ENCODE assay signal across 25 mouse cellular contexts in the genomic region with DNA sequence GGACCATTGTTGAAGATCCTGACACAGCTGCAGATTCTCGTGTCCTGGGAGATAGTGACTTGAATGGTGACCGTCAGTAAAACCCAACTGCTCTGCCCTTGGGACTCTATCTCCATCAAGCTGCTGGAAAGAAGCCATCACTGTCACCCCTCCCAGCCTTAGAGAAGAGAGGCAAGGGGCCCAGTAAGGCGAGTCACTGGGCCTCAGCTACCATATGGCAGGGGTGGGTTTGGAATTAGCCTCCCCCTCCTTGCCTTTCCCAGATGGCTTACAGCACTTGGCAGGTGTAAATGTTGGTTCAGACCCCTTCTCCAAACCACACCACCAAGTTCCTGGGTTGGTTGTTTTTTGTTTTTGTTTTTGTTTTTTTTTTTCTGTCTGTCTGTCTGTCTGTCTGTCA.
"Had no signal": no experiment of that assay in that cellular context is flagged by ENCODE, and none has a peak within 500 bp of the region (broad histone marks: within the 10 kb centered on the region; RNA-seq: fewer than 3 reads in every experiment).

No protein-coding gene starts in this region.

- H3K9ac ChIP-seq: embryonic facial prominence, embryonic 15.5 days; forebrain, embryonic 12.5 days; forebrain, embryonic 13.5 days; forebrain, embryonic 15.5 days; forebrain, postnatal 0 days had no signal

- H3K36me3 ChIP-seq: embryonic facial prominence, embryonic 10.5 days; embryonic facial prominence, embryonic 12.5 days; embryonic facial prominence, embryonic 13.5 days; embryonic facial prominence, embryonic 15.5 days; forebrain, embryonic 12.5 days; forebrain, embryonic 15.5 days; heart, embryonic 10.5 days had no signal

- H3K4me2 ChIP-seq: embryonic facial prominence, embryonic 15.5 days; forebrain, embryonic 13.5 days; forebrain, embryonic 15.5 days had no signal

- ATAC-seq: forebrain, embryonic 13.5 days; forebrain, embryonic 15.5 days; forebrain, embryonic 16.5 days; forebrain, postnatal 0 days had no signal

- H3K27me3 ChIP-seq: embryonic facial prominence, embryonic 12.5 days had no signal

- H3K27ac ChIP-seq: embryonic facial prominence, embryonic 13.5 days; embryonic facial prominence, embryonic 15.5 days; forebrain, embryonic 13.5 days; forebrain, embryonic 15.5 days; gastrocnemius, adult 2 months; heart, adult 2 months had no signal

- DNase-seq: cerebellum, adult 2 months; cerebellum, adult 8-10 months; cerebellum, adult 9-11 months; cerebellum, postnatal 14 days; cerebellum, postnatal 25 days; cerebellum, postnatal 36 days; embryo, embryonic 11 days; forebrain, postnatal 0 days; gastrocnemius, adult 2 months; gastrocnemius, postnatal 10 days; gastrocnemius, postnatal 14 days; gastrocnemius, postnatal 25 days; heart, adult 11 months; heart, adult 18-20 months; heart, adult 2 months had no signal

- H3K9me3 ChIP-seq: embryonic facial prominence, embryonic 10.5 days; embryonic facial prominence, embryonic 12.5 days; embryonic facial prominence, embryonic 13.5 days; embryonic facial prominence, embryonic 15.5 days; forebrain, embryonic 12.5 days; forebrain, embryonic 13.5 days; forebrain, embryonic 15.5 days; heart, embryonic 10.5 days had no signal

- H3K4me3 ChIP-seq: embryonic facial prominence, embryonic 12.5 days; embryonic facial prominence, embryonic 13.5 days; embryonic facial prominence, embryonic 15.5 days; erythroblast, embryonic 14.5 days; forebrain, embryonic 12.5 days; forebrain, embryonic 13.5 days; forebrain, embryonic 15.5 days; gastrocnemius, adult 2 months; heart, adult 2 months had no signal
